Mouse (Mus musculus) right cerebral cortex, postnatal 14 days (tissue): ENCODE measurements at regions not wholly inside any gene's neighbourhood (a gene's known extent, or its start where the extent isn't known, plus 50 kb on each side); places are given as distances from the start of the nearest gene placed in this dataset.
"Not testable (repeated sequence)": the region's sequence is repeated elsewhere in the genome, so short reads cannot be mapped to it uniquely, and the experiment has no call there.

Source experiments
- DNase-seq: peaks from one replicate; pipeline ENCODE4 v3.0.0; 2022

GRCm38 (mm10) chr1:98665584-98665983 lies 244.7 kb downstream of the Slco6d1 start:
- DNase-seq, result no peak

DNA sequence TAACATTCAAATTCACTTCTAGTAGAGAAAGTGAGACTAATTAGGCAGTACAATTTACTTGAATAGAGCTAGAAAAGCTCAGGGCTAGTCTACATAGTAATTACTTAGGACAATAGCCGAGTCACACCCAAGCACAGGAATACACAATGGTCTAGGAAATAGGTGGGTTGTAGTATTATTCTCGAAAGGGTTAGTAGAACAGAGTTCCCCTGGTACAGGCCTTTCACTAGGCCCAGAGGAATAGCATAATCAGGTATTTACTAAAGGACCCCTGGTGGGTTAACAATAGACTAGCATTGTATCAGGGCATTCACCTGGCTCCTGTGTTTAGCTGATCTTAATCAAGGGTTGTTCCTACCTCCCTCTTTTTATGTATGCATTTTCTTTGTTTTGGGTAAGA lies 246.5 kb downstream of the Slco6d1 start:
- DNase-seq, result not testable (repeated sequence)

DNA sequence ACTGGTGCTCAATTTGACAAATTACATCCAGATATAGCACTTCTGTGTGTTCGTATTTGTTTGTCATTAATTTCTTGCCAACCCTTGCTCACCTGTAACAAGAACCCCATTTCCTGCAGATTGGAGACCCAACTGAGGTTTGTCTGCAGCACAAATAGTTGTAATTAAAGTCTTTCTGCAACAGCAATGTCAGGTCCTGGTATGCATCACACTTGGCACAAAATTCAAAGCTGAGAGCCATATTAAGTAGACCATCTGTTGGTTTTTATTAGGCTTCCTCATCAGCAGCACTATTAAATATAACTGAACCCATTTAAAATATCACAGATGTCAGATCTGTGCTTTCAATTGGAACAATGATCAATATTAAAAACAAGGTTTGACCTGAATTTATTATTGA lies 247.0 kb downstream of the Slco6d1 start:
- DNase-seq, result no peak

DNA sequence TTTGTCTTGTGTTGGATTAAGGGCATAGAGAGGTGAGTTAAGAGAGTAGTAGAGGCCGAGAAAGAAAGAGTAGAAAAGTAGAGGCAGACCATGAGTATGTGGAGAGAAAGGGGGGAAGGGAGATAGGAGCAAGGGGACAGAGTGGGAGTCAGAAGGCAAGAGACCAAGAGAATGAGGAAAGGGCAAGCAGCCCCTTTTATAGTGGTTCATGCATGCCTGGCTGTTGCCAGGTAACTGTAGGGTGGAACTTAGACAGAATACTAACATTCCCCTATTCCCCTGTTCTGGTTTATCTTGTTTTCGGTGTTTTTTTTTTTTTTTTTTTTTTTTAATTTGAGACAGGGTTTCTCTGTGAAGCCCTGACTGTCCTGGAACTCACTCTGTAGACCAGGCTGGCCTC lies 247.7 kb downstream of the Slco6d1 start:
- no peak for DNase-seq

GRCm38 (mm10) chr1:98678686-98679085 lies 257.8 kb downstream of the Slco6d1 start:
- DNase-seq, result no peak

DNA sequence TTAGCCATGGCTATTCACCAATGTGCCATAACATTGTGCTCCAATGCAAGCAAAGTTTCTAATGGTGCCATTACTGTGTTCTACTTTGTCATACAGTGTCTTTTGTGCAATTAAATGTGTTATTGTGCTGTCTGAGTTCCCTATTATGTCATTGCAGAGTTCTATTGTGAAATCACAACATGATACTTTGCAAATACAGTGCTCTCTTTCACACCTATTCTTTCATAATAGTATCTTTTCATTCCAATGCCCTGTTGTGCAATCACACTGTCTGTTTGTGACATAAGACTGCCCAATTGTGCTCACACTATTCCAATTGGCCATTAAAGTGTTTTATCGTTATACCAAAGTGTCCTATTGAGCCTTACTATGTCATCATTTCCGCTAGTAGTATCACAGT lies 292.9 kb downstream of the Slco6d1 start:
- DNase-seq, result no peak

- DNase-seq, result no peak
Measured at GRCm38 (mm10) chr1:98714307-98714706, 293.4 kb downstream of the Slco6d1 start.

DNA sequence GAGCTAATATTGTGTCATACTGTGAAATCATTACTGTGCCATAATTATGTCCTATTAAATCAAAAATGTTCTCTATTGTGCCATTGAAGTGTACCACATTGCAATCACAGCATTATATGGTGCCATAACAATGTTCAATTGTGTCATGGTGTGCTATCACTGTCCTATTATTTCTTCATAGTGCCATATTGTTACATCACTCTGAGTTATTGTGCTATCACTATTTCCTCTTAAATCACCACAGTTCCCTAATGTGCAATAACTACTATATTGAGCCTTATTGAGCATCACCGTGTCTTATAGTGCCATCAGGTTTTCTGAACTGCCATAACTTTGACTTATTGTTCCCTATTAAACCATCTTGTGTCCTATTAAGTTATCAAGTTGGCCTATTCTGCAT lies 299.7 kb downstream of the Slco6d1 start:
- DNase-seq, result no peak

DNA sequence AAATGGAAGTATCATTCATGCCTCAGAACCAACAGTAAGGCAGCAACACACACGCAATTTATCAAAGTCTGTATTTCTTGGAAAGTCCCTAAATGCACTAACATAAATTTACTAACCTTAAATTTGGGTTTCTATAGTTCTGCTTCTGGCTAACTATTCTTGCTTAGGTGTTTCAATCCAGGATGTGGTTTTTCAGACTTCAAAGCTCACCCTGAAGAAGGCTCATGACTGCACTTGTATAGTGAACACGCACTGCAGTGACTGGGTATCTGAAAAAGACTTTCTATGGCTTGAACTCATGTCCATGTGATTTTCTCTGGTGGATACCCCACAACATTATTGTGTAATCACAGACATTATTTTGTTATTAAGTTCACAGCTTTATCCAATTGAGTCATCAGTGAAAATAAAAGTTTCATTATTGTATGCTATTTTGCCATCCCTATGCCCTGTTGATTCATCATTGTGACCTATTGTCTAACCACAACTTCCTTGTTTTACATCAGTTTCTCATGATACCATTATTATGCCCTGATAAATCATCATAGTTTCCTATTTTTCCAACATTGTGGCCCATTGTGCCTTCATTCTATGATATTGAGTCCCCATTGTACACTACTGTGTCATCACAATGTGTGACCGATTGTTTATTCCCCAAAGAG lies 306.6 kb downstream of the Slco6d1 start:
- DNase-seq, result no peak

DNA sequence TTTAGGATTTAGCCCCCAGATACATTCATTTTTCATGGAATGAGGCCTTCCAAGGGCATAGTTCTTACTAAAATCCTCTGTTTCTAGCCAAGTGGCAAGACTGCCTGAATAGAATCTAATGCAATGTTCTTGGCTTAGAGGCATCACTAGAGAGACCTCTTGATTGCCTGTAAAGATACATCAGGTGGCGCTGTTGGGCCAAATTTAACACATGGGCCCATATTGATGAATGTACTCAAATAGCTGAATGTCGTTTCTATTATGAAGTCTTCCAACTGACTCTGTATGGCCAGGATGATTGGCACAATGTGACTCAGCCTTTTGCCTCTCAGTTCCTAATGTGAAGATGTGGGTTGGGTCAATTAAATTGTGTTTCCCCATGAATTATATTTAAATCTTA lies 328.0 kb downstream of the Slco6d1 start:
- peak; percentile 44 for DNase-seq

DNA sequence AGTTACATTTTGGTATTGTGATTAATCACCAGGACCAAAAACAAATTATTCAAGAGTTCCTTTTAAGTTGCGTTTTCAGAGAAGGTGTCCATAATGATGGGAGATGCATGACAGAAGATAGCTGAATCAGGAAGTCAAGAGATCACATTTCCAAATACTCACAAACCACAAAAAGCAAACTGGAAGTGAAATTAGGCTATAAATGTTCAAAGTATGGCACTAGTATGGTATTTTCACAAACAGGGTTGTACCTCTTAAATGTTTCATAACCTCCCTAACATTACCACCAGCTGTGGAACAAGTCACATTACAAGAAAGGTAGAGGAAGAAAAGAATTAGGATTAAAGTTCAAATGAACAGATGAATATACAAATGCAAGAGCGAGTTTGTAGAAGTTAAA lies 367.6 kb downstream of the Slco6d1 start:
- no peak for DNase-seq

GRCm38 (mm10) chr1:98793320-98793719 lies 372.4 kb downstream of the Slco6d1 start:
- DNase-seq, result no peak

DNA sequence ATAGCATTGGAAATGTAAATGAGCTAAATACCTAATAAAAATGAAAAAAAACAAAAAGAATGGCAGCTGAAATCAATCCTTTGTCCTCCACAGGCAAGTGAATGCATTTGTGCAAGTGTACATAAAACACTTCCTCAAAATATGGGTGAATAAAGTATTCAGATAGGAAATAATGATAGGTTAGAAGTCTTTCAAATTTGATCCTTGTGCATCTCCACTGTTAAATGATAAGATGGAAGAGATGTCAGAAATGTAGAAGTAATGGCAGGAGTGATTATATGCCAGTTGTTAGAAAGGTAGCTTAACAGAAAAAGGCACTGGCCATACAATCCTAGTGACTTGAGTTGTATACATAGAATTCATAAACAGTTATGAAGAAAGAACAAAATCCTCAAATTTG lies 391.6 kb downstream of the Slco6d1 start:
- DNase-seq, result no peak

DNA sequence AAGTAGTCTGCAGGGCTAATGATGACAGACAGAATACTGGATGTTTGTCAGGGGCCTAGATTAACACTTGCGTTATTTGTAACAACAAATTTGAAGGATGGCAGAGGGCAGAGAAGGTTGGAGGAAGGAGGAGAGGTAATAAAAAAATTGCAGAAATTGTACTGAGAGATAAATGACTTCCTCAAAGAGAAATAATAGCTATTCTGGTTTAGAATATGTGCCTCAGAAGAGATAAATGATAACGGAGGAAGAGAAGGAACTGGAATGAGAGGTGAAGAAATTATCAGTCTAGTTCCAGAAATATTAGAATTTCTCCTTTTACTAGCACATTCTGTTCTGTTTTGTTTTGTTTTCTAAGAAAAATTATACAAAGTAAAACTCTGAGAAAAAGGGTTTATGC lies 393.1 kb downstream of the Slco6d1 start:
- DNase-seq, result no peak

DNA sequence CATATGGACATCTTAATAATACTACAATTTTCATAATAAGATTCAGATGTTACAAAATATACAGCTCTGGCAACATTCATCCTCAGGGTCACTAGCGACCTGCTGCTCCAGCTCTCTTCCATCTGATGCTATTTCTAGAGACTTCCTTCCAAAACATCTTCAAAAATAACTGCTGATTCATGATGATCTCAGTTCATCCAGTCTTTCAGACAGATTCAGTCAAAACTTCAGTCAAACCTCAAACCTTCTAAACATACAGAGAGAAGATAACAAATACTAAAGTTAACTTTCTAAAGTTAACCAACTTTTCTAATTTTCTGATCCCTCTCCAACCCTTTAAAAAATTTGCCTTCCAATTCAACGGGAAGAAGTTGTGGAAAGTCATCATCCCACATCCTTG lies 397.2 kb downstream of the Slco6d1 start:
- no peak for DNase-seq

DNA sequence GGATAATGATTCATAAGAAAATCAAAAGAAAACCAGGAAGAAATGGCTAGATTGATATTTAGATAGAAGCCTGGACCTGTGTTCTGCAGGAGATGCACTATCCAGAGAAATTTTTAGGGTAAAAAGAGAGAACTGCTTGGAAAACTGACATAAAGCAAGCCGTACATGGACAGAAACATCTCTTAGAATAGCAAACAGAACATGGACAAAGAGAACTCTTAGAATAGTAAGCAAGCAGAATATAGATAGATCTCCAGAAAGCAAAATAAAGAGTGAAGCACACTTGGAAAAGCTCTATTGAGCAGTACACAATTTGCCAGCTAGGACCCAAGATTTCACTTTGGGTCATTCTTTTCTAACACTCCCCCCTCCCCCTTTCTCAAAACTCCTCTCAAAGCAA lies 439.3 kb downstream of the Slco6d1 start:
- DNase-seq, result no peak

DNA sequence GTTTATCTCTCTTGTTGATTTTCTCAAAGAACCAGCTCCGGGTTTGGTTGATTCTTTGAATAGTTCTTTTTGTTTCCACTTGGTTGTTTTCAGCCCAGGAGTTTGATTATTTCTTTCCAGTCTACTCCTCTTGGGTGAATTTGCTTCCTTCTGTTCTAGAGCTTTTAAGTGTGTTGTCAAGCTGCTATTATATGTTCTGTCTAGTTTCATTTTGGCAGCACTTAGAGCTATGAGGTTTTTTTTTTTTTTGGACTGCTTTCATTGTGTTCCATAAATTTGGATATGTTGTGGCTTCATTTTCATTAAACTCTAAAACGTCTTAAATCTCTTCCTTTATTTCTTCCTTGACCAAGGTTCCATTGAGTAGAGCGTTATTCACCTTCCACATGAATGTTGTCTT lies 485.3 kb downstream of the Slco6d1 start:
- DNase-seq, result no peak

DNA sequence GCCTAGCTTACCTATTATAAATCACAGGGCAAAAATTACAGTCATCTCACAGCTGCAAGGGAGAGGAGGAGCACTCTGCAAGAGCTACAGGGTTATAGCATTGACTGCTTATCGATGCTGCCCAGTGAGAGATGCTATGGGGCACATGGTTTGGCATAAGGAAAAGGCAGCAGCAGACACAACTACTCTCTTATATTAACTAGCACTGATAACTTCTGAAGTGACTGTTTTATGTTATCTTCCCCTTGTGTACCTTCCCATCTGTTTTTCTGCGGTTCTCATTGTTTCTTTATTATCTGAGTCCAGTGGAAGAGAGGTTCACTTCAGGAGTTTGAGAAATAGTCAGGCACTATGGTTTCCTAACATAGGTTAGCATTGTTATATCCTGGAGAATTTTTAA lies 502.1 kb downstream of the Slco6d1 start:
- DNase-seq, result no peak

DNA sequence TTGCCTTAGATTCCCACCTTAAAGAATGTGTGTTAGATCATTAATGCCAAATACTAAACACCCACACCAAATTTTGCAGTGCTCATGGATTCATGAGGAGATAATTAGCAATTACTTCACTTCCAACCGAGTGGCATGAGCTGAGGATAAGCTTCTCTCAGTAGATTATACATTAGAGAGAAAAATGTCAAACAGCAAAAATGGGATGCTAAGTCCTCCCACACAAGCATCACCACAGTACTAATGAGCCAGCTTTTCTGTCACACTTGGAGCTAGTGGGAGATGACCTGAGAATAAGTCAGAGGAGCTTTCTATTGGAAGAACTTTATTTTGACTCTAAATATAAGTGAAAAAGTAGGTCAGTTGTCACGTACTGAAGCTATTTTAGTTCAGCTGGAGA lies 504.0 kb downstream of the Slco6d1 start:
- no peak for DNase-seq

- no peak for DNase-seq
Measured at GRCm38 (mm10) chr1:98930926-98931325, 510.0 kb downstream of the Slco6d1 start.

DNA sequence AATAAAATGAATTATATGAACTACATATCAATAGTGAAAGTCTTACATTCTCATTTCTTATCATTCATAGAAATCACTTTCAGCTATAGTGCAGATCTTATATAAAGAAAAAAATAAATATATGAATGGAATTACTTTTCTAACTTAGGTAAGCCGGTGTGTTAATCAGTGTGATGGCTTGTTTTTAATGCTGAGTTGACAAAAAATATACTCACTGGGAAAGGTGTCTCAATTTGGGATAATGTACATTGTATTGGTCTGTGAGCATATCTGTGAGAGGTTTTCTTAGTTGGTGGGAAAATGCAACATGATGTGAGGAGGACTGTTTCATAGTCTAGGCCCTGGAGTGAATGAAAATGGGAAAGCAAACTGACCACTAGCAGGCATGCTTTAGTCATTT lies 511.3 kb downstream of the Slco6d1 start:
- DNase-seq, result no peak

GRCm38 (mm10) chr1:98977686-98978085 lies 556.8 kb downstream of the Slco6d1 start:
- no peak for DNase-seq
